Mouse (Mus musculus): Measurements from ENCODE around the gene Trim72.
"Not testable (repeated sequence)": the region's sequence is repeated elsewhere in the genome, so short reads cannot be mapped to it uniquely, and the experiment has no call there.

Trim72 gene

DNA sequence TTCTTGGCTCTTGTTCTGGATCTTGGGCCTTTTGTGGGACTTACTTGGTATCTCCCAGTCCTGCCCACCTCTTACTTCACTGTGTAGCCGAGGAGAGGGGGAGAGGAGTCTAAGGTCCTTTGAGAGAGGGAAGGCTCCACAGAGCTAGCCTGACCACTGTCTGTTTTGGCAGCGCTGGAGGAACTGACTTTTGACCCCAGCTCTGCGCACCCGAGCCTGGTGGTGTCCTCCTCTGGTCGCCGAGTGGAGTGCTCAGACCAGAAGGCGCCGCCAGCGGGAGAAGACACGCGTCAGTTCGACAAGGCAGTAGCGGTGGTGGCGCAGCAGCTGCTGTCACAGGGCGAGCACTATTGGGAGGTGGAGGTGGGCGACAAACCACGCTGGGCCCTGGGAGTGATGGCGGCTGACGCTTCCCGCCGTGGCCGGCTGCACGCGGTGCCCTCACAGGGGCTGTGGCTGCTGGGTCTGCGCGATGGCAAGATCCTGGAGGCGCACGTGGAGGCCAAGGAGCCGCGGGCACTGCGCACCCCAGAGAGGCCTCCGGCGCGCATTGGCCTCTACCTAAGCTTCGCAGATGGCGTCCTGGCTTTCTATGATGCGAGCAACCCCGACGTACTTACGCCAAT, 6.1 kb downstream of the Trim72 start:
- no peak for DNase-seq (ENCODE audit: low spot score)

DNA sequence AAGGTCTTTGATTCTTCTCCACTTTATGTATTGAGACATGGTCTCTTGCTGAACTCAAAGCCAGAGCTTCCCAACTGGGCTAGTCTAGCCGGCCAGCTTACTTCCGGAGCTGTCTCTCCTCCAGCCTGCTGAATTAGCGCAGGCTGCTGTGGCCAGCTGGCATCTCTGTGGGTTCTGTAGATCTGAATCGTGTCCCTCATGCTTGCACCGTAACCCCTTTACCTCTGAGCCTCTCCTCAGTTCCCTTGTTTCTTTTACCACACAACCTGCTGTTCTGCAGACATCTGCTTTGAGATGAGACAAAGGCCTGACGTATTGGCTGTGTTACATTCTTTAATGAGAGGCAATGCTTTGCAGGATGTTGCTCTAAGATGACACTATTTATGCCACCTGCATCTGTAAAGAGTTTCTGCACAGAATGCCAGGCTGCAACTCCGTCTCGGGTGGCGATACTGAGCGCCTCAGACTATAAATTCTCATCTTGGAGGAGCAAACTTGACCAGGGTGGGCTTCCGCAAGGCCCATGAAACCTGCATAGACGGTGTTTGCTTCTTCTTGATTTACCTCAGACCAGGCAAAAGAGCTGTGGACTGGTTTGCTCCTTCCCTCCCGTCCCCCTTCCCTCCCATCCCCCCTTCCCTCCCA, 8.5 kb downstream of the Trim72 start:
- DNase-seq (ENCODE audit: low spot score), result no peak

DNA sequence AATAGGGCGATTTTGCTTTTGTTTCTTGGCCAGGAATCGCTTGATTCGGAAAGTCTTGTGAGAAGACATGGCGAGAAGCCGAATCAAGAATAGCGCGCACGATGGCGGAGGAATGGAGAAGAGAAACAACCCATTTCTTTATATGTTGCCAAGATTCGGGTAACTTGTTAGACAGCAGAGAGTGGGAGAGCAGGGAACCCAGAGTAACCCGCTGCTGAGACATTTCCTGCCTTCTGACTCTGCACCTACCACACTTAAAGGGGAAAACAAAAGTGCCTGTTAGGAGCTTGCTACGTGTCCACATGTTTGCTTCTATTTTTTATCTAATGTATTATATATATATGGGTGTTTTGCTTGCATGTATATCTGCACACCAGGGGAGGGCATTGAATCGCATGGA, 9.4 kb downstream of the Trim72 start:
- DNase-seq (ENCODE audit: low spot score), result no peak

DNA sequence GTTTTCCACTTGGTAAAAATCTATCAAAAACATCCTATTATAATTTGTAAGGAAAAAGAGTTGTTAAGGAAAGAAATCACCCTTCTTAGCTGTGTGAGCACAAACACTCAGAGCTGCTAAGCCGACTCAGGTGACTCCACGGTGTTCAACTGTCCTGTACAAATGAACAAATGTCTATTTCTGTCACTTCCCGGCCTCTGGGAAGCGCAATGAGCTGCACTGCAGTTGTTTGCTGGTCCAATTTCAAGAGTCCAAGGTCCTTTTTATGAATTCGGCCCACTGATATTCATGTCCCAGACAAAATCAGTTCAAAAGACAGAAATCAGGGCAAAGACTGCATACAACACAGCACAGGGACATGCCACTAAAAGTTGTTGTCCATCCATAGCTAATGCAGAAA, 12.4 kb downstream of the Trim72 start:
- DNase-seq (ENCODE audit: low spot score), result not testable (repeated sequence)

DNA sequence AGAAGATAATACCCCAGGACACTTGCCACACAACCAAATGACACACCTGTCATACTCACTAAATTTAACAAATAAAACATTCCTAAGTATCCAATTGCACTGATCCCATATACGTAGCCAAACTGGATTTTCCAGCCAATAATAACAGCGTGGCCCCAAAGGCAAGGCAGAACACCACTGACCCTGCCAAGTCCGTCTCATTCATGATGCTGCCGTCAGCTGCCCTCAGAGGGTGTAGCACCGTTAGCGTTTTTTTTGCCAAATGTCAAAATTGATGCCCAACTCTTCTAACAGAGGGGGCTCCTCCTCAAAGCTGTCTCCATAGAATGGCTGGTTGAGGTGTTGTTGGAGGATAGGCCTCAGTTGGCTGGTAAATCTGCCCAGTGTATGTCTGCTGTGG, 12.9 kb downstream of the Trim72 start:
- DNase-seq (ENCODE audit: low spot score), result no peak

DNA sequence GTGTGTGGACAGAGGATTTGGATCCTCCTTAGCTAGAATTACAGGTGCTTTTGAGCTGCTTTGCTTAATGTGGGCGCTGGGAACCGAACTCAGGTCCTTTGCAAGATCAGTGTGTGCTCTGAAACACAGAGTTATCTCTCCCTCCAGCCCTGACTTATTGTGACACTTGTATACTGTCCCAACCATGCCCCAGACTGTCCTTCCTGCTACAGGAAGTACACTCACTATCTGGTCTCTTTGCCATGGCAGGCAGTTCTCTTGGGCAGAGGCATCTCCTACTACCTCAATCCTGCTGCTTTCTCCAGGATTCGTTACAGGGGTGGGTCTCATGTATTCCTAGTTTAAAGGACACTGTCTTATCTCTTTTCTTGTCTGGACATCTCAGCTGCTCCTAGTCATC, 14.5 kb downstream of the Trim72 start:
- no peak for DNase-seq (ENCODE audit: low spot score)

DNA sequence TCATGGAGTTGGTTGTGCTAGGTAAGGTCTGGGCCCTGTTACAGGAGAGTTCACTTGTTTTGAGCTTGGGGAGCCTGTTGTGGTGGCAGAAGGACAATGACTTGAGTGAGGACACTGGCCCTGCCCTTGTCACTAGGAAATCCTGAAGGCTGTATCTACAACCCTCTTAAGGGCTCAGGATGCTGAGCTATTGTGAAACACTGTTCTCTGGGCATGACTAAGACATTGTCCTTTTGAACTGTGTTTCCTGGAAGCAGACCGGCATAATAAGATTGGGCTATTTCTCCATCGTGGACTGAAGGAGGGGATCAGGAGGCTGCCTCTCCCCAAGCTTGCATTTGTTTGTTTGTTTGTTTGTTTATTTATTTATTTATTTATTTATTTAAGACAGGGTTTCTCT, 15.4 kb downstream of the Trim72 start:
- DNase-seq (ENCODE audit: low spot score), result no peak

DNA sequence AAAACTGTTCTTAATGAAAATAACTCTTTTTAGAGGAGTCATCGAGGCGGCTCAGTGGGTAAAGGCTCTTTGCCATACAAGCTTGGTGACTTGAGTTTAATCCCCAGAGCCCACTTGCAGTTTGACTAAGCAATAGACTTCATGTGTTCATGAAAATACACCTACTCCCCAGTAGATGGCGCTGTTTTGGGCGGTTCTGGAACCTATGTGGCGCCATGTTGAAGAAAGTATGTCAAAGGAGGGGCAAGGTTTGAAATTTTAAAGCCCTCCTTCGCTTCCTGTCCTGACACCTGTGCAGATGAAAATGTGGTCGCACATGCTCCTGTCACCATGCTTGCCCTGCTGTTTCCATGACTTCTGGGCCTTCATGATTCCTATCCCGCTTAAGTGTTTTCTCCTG, 19.2 kb downstream of the Trim72 start:
- no peak for DNase-seq (ENCODE audit: low spot score)

DNA sequence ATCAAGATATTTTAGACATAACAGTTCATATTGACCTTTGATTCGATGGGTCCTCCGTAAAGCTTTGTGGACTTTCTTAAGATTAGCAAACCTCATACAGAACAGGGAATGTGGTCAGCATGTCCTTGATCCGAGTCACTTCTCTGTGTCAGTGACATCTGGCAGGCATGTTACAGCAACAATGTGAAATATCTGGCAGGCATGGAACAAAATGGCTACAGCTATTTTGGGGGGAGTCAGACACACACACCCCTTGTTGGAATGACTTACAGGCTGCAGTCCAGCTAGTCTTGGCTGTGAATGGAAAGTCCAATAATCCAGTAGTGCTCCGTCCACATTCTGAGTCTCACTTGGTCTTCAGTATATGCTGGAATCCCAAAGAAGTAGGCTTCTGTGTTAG, 19.8 kb downstream of the Trim72 start:
- DNase-seq (ENCODE audit: low spot score), result no peak

DNA sequence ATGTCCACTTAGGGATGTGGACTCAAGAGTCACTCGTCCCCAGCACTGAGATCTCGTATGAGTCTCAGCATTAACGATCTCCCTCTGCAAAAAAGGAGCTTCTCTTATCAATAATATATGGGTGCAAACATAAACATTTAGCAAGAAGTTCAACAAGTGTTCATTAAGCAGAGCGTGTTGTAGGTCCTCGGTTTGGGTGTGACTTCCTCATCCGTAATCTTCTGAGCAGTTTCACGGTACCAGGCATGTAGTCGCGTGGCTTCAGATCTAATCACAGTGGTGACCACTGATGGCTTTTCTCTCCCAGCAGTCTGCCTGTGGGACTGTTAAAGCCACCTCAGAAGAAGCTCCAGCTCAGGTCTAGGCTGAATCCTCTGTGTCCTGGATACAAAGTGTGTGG, 20.6 kb downstream of the Trim72 start:
- no peak for DNase-seq (ENCODE audit: low spot score)

DNA sequence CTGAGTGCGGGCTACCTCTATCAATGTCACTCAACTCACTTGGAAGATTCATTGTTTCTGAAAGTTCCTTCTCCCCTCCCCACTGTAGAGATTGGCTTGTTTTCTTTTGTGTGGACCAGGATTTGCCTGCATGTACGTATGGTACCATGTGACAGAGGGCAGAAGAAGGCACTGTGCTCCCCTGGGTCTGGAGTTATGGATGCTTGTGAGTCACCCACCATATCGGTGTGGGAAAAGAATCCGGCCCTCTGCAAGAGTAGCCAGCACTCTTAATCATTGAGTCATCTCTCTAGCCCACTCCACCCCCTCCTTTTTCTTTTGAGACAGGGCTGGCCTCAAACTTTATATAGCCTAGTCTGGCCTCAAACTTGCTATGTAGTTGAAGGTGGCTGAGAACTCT, 21.2 kb downstream of the Trim72 start:
- DNase-seq (ENCODE audit: low spot score), result no peak

DNA sequence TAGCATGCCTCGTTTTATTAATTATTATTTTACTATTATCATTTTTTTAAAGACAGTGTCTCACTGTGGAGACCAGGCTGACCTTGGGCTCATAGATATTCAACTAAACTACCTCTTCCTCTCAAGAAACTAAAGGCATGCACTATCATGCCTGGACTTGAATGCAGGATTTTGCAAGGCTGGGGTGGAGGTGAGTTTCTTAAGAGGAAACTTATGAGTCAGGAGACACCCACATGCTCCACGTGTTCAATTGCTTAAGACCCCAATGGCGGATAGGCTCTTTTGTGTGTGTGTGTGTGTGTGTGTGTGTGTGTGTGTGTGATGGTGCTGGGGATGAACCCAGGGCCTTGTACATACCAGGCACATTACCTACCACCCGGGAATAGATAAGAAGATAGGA, 21.6 kb downstream of the Trim72 start:
- DNase-seq (ENCODE audit: low spot score), result no peak

DNA sequence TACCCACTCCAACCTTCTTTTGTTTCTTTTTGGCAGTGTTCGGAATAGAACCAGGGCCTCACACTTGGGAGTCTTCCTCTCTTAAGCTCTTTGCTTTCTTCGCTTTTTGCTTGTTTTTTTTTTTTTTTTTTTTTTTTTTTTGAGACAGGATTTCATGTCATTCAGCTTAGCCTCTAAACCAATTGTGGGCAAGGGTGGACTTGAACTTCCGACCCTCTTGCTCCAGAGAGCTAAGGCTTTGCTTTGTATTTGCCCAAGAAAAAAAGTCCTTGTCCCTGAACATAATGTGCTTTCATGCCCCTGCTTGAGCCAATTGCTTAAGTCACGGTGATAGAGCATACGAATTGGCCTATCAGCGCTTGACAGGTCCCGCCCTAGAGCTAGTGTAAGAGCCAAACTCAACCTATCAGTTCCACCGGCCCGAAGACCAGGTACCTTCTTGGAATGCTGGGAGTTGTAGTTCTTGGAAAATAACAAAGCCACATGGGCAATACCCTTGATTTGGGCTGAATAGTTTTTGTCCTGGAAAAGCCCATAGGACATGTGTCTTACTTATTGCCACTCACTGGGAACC, 27.7 kb downstream of the Trim72 start:
- DNase-seq (ENCODE audit: low spot score), result peak; percentile 52

DNA sequence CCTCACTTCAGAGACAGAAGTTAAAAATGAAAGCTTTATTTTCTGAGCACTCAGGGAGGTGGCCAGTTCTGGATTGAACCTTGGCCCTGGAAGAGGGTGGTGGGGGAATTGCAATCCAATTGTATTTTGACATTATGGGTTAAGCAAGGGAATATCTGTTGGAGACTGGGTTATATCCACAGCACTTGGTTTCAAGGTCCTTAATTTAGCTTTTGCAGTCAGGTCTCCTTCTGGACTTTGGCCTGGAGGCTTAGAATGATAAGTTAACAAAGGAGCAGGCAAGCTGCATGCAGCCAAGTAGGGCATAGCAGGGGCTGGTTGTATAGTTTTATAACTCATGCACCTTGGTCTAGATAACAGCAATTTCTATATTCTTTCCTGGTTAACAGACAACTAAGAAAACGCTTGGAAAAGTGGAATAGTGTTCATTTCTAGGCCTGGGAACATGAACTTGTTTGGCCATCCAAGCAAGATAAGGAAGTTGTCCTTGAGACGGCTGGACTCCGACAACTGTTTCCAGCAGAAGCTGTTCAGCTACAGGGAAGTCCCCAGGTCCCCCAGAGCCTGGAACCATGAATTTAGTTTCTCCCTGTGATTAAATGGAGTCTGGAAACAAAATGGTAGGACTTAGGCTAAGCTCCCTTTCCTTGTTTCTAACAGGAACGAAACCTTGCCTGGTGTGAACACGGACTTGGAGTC, 28.7 kb downstream of the Trim72 start:
- no peak for DNase-seq (ENCODE audit: low spot score)

DNA sequence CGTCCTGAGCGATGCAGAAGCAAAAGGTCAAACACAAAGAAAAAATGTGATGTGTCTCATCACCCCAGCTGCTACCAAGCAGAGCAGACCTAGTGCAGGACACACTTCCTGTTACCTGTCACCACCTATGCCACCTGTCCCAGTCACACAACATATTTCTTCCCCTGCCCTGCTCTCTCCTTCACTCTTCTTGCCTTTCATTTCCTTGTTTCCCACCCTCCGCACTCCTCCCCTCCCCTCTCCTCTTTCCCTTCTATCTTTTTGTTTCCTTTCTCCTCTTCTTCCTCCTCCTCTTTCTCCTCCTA, 29.2 kb downstream of the Trim72 start:
- DNase-seq (ENCODE audit: low spot score), result no peak

DNA sequence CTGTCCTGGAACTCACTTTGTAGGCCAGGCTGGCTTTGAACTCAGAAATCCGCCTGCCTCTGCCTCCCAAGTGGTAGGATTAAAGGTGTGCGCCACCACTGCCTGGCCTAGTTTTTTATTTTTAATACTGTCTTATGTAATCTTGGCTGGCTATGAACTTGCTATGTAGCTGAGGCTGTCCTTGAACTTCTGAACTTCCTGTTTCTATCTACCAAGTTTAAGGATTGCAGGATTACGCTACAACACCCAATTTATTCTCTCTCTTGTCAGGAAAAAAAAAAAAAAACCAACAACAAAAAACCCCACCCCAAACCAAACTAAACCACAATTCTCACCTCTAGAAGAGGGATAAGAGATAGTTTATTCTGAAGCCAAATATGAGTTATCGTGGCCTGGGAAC, 29.9 kb downstream of the Trim72 start:
- no peak for DNase-seq (ENCODE audit: low spot score)

DNA sequence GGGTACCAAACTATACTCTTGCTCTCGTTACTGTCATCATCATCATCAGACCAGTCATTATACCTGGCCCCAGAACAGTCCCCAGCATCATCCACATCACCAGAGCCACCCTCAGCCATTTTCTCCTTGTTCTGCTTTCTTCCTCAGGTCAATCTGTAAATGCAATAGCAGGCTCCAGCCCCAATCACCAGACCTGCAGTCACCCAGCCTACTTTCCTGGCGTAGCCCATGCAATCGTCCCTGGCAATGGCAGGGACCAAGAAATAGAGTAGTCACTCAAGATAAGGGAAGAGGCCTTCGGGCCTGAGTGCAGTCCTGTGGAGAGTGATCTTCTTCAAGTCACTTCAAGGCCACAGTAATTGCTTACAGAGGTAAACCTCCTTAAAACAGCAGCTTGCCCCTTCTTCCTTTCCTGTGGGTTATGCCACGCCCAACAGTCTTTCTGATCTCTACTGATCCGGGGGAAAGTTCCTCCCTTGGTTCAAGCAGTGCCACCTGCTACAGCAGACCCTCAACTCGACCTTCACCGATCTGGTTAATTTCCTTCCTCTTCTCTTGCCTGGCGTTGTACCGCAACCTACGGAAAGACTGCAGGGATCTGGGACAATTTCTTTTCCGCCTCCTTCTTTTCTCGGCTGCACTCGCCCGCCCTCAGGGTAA, 38.5 kb downstream of the Trim72 start:
- DNase-seq (ENCODE audit: low spot score), result not testable (repeated sequence)

DNA sequence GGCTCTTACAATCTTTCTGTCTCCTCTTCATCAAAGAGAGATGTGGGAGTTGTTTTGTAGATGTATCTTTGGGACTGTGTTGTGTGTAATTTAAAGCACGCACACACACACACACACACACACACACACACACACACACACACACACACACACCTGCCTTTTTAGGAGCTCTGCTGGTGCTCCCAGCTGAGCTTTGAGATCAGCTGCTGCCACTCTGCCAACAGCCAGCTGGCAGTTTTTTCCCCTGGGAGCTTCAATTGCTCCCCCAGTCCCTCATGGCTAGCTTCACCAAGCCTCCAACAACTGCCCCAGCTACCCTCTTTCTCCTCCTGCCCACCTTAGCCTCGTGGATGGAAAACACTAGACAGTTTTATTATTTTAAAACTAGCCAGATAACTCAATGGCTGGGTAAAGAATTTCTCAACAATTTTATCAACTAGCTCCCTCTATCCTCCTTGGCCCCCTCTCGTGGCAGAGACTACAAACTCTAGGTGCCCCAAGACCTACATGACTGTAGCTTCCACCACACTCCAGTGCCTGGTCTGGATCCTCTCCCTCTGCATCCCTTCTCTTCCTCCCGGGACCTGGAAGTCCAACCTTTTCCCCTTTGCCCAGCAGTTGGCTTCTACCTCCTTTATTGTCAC, 40.5 kb downstream of the Trim72 start:
- DNase-seq (ENCODE audit: low spot score), result no peak

DNA sequence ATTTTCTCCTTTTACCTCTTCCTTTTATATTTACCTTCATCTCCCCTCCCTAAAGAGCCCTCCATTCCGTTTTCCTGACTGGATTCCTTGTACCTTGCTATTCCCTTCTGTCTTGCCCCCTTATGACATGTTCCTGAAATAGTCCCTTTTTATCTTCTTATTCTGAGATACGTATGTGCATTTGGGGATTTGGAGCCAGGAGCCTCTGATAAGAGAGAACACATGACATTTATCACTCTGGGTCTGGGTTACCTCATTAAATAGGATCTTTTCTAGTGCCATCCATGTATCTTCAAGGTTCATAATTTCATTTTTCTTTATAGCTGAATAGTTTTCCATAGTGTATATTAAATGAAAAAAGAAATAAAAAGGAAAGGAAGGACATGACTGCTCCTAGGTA, 41.9 kb downstream of the Trim72 start:
- DNase-seq (ENCODE audit: low spot score), result no peak

DNA sequence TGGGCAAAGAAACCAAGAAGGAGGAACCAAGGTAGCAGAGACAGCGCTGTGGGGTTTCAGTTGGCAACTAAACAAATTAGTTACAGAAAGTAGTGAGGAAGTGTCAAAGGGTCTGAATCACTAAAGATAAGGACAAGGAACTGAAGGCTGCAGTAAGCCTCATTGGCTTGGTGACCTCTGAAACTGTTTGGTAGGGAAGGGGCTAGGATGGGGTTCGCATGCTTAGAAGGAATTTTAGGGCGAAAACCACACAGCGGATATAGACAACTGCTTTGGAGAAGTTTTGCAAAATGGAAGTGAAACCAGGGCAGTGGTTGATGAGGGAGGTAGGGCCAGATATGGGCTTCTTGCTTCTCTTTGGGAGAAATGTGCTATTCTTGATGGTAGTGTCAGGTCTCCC, 45.1 kb downstream of the Trim72 start:
- DNase-seq (ENCODE audit: low spot score), result peak; percentile 9

DNA sequence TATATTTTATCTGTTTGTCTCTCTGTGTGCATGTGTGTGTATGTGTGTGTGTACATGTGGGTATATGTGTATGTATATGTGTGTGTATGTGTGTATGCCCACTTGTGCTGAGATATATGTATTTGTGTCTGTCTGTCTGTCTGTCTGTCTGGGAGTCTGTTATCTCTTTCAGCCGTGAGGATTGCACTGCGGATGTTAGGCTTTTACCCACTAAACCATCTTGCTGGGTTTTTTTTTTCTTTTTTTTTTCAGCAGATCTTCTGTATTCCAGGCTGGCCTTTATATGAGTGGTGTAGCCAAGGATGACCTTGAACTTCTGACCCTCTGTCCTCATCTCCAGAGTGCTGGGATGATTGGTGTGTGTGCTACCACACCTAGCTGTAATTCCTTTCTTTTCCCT, 45.5 kb downstream of the Trim72 start:
- DNase-seq (ENCODE audit: low spot score), result no peak

DNA sequence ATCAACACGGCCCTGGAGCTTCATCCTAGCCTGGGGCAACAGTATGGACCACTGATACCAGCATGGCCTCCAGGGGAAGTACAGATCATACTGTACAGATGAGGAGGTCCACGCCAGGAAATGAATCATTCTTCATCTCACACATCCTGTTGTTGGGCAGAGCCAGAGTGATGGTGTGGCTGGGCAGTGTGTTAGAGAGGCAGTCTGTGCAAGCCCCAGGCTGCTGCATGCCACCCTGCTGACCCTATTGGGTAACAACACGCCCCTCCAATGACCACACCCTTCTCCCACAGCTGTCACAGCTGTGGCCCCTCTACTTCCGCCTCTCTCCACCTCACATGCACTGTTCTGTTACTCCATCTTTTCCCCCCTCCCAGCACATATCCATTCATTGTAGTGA, 47.0 kb downstream of the Trim72 start:
- no peak for DNase-seq (ENCODE audit: low spot score)

DNA sequence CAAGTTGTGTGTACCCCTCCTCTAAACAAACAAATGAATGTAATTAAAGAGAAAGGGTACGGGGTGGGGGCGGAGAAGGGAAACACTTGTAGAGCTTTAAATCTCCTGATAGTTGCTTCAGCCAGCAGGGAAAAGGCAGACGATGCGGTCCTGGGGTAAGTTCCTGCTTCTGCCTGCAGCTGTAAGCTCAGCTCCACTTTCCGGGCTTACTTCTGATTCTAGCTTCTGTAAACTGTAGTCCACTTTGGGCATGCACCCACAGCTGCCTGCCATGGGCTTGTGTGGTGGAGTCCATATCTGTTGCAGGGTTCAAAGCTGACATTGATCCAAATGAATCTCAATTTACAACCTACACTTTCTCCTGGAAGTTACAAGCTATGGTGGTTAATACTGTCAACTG, 49.3 kb downstream of the Trim72 start:
- DNase-seq (ENCODE audit: low spot score), result no peak

All from c-Kit-positive CD71-positive TER-119-positive erythroid progenitor cells, embryonic 14.5 days (primary cell).